Mouse (Mus musculus): ENCODE measurements around the gene Tmem163. TPM values are rescaled to one million over a fixed set of nuclear protein-coding genes. Genes with fewer than 3 reads are reported as not detected.

The Tmem163 gene
- polyA plus RNA-seq, 2 experiments = 0.13 to 0.27 TPM

GRCm38 (mm10) chr1:127667110-127667860 lies 12.1 kb downstream of the Tmem163 start:
- no peak for ATAC-seq (ENCODE audit: insufficient read depth)
- WGBS (ENCODE audit: insufficient replicate concordance) = 65% methylated on average over 8 of the region's 8 CpGs
- Histone ChIP-seq H3K27ac (no peak overlapping the region), H3K4me3 (ENCODE audit: insufficient read depth in 1 of 2, low read depth in 2 of 2, low read length in 2 of 2) (no peak overlapping the region), H3K9me3 (ENCODE audit: control insufficient read depth, low read length) (no peaks in the 10 kb centered on the region), H3K36me3 (replicated peaks; ENCODE audit: control insufficient read depth, insufficient read depth, low read depth) (no peaks in the 10 kb centered on the region), H3K4me2 (ENCODE audit: low read depth) (no peak overlapping the region), H3K9ac (replicated peaks) (no peak overlapping the region), H3K27me3 (ENCODE audit: control insufficient read depth, insufficient read depth, low read length) (no peaks in the 10 kb centered on the region), H3K4me1 (replicated peaks; ENCODE audit: control insufficient read depth in 2 of 2, insufficient read depth in 2 of 2, low read length in 1 of 2) (peaks cover 0 to 2% of the 10 kb centered on the region in 2 experiments; a peak in 1 of 4 replicates)
- no peak for DNase-seq (ENCODE audit: low read depth in 3 of 3, low spot score in 3 of 3)
- TF ChIP-seq CTCF (IDR thresholded peaks at IDR 0.05; ENCODE audit: low read depth) = no peak
- TF ChIP-seq EP300 (IDR thresholded peaks at IDR 0.05; ENCODE audit: low read depth) = no peak

GRCm38 (mm10) chr1:127666221-127666620 lies 13.1 kb downstream of the Tmem163 start:
- DNase-seq (ENCODE audit: low read depth in 3 of 3, low spot score in 3 of 3) = no peak
- 65% methylated on average over 6 of the region's 6 CpGs for WGBS (ENCODE audit: insufficient replicate concordance)

DNA sequence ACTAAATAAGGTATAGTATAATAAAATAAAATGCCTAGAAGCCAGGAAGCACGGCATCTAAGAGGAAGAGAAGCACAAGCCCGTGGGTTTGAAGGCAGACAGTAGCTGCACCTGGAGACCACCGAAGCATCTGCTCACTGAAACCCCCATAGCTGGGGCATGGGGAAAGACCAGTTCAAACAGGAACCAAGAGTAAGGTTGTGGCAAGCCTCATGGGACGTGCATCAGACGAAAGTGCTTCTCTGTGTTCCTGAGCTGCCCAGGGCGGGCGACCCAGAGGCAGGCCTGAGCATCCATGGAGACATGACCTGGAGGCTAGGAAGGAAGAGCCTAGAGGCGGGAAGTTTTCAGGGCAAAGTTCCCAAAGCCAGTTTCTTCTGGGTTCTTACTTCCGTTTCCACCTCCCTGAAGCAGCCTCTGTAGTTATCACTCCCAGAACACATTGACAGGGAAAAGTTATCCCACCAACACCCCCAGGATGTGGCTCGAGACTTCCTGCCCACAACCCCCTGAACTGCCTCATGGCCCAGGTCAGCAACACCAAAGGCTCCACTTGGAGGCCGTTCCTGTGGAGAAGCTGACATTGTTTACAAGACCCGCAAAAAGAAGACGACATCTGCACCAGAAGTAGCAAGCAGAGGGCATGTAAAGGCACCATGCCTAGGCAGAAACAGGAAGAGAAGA lies 16.8 kb downstream of the Tmem163 start:
- no peaks in the 10 kb centered on the region for H3K27me3 ChIP-seq (ENCODE audit: control insufficient read depth, insufficient read depth, low read length)
- no peak overlapping the region for H3K9ac ChIP-seq (replicated peaks)
- no peak overlapping the region for H3K27ac ChIP-seq
- TF ChIP-seq CTCF (IDR thresholded peaks at IDR 0.05; ENCODE audit: low read depth) = no peak
- TF ChIP-seq EP300 (IDR thresholded peaks at IDR 0.05; ENCODE audit: low read depth) = no peak
- H3K4me1 ChIP-seq (replicated peaks; ENCODE audit: control insufficient read depth in 2 of 2, insufficient read depth in 2 of 2, low read length in 1 of 2) = peaks cover 0 to 14% of the 10 kb centered on the region in 2 experiments; a peak in 2 of 4 replicates
- H3K9me3 ChIP-seq (ENCODE audit: control insufficient read depth, low read length) = no peaks in the 10 kb centered on the region
- H3K36me3 ChIP-seq (replicated peaks; ENCODE audit: control insufficient read depth, insufficient read depth, low read depth) = no peaks in the 10 kb centered on the region
- H3K4me2 ChIP-seq (ENCODE audit: low read depth) = no peak overlapping the region
- 11% methylated on average over 13 of the region's 13 CpGs for WGBS (ENCODE audit: insufficient replicate concordance)
- DNase-seq (ENCODE audit: low read depth in 3 of 3, low spot score in 3 of 3) = no peak
- peak; percentile 18; the same call in 1 of the 2 replicates for ATAC-seq (ENCODE audit: insufficient read depth)
- no peak overlapping the region for H3K4me3 ChIP-seq (ENCODE audit: insufficient read depth in 1 of 2, low read depth in 2 of 2, low read length in 2 of 2)

More at GRCm38 (mm10) chr1:127666221-127666620, 13.1 kb downstream of the Tmem163 start:
- Histone ChIP-seq H3K4me1 (replicated peaks; ENCODE audit: control insufficient read depth in 2 of 2, insufficient read depth in 2 of 2, low read length in 1 of 2) (peaks cover 0 to 10% of the 10 kb centered on the region in 2 experiments; a peak in 2 of 4 replicates), H3K9ac (replicated peaks) (no peak overlapping the region), H3K27me3 (ENCODE audit: control insufficient read depth, insufficient read depth, low read length) (no peaks in the 10 kb centered on the region), H3K36me3 (replicated peaks; ENCODE audit: control insufficient read depth, insufficient read depth, low read depth) (no peaks in the 10 kb centered on the region), H3K4me2 (ENCODE audit: low read depth) (no peak overlapping the region), H3K27ac (no peak overlapping the region), H3K4me3 (ENCODE audit: insufficient read depth in 1 of 2, low read depth in 2 of 2, low read length in 2 of 2) (no peak overlapping the region), H3K9me3 (ENCODE audit: control insufficient read depth, low read length) (no peaks in the 10 kb centered on the region)
- no peak for ATAC-seq (ENCODE audit: insufficient read depth)
- TF ChIP-seq CTCF (IDR thresholded peaks at IDR 0.05; ENCODE audit: low read depth) (no peak), EP300 (IDR thresholded peaks at IDR 0.05; ENCODE audit: low read depth) (no peak)

DNA sequence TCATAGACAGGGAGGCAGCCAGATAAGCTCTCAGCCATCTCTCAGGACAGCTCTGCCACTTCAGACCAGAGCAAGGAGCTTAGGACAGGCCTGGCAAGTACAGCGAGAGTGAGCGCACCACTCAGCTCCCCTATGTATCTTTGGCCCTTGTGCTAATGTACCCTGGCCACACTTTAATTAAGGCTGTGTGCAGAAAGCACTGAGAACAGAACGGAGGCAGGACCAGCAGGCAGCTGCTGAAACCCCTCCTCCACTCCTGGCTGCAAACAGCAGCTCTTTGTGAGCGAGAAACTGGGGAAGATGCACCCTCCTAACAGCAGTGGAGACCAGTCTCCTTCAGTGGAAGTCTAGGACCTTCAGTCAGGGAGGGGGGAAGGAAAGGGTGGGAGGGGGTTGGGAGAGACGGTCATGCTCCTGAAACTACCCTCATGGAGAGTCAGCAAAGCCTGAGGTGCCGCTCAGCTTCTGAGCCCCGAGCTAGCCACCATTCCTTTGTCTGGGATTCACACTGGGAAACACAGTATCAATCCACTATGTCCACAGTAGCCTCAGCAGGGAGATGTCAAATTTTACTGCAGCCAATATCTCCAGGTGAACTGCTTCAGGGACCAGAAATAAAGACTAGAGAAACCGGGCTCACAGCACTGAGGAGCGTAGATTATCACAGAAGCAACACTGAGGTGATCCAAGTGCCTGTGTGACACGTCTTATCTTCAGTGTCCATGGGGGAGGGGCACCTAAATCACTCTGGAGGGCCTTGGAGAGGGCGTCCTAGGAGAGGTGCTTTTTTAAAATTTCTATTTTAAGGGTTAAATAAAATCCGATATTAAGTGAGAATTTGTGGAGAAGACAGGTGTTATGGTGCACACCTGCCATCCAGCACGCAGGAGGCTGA lies 18.0 kb downstream of the Tmem163 start:
- DNase-seq (ENCODE audit: low read depth in 3 of 3, low spot score in 3 of 3) = no peak
- no peak for ATAC-seq (ENCODE audit: insufficient read depth)
- H3K4me2 ChIP-seq (ENCODE audit: low read depth) = no peak overlapping the region

More for the DNA sequence above, 18.0 kb downstream of the Tmem163 start:
- Histone ChIP-seq H3K36me3 (replicated peaks; ENCODE audit: control insufficient read depth, insufficient read depth, low read depth) (no peaks in the 10 kb centered on the region), H3K9ac (replicated peaks) (no peak overlapping the region), H3K27ac (no peak overlapping the region), H3K9me3 (ENCODE audit: control insufficient read depth, low read length) (no peaks in the 10 kb centered on the region), H3K4me1 (replicated peaks; ENCODE audit: control insufficient read depth in 2 of 2, insufficient read depth in 2 of 2, low read length in 1 of 2) (peaks cover 0 to 14% of the 10 kb centered on the region in 2 experiments; a peak in 2 of 4 replicates), H3K27me3 (ENCODE audit: control insufficient read depth, insufficient read depth, low read length) (no peaks in the 10 kb centered on the region), H3K4me3 (ENCODE audit: insufficient read depth in 1 of 2, low read depth in 2 of 2, low read length in 2 of 2) (no peak overlapping the region)
- 35% methylated on average over 13 of the region's 13 CpGs for WGBS (ENCODE audit: insufficient replicate concordance)
- TF ChIP-seq CTCF (IDR thresholded peaks at IDR 0.05; ENCODE audit: low read depth) = no peak
- TF ChIP-seq EP300 (IDR thresholded peaks at IDR 0.05; ENCODE audit: low read depth) = no peak
